Mouse (Mus musculus) MEL (cell line): ENCODE data around the gene Rpp25.

Experiments
- CHD1 ChIP-seq: IDR thresholded peaks from 2 replicates; pipeline ENCODE4 v1.6.1; 2012; ENCODE audit warnings: low read depth, mild to moderate bottlenecking, inconsistent platforms, low read length, improper control_type of control experiment
- CHD2 ChIP-seq: IDR thresholded peaks from 2 replicates; pipeline ENCODE4 v1.6.1; 2011; ENCODE audit warnings: low read length, improper control_type of control experiment
- CTCF ChIP-seq, 3 experiments: IDR thresholded peaks in 2 of 3; conservative IDR thresholded peaks in 1 of 3; 2 replicates each; pipeline ENCODE4 v1.5.1; 2011 to 2012; ENCODE audit warnings: low read length in 3 of 3, low read depth in 2 of 3, mild to moderate bottlenecking in 2 of 3, improper control_type of control experiment in 1 of 3, inconsistent platforms in 1 of 3, mixed read lengths in 1 of 3, moderate library complexity in 1 of 3; ENCODE audit not compliant: control insufficient read depth in 1 of 3, insufficient read depth in 1 of 3, poor library complexity in 1 of 3, severe bottlenecking in 1 of 3
- ELF1 ChIP-seq: IDR thresholded peaks from 2 replicates; pipeline ENCODE4 v1.6.1; 2014; ENCODE audit warnings: low read depth, mild to moderate bottlenecking, inconsistent platforms, low read length, improper control_type of control experiment, moderate library complexity
- GATA1 ChIP-seq: IDR thresholded peaks from 2 replicates; pipeline ENCODE4 v1.6.1; 2011; ENCODE audit warnings: low read depth, low read length, improper control_type of control experiment
- NRF1 ChIP-seq: IDR thresholded peaks from 2 replicates; pipeline ENCODE4 v1.6.1; 2014; ENCODE audit warnings: low read depth, mild to moderate bottlenecking, inconsistent platforms, low read length, improper control_type of control experiment, moderate library complexity; ENCODE audit not compliant: poor library complexity, insufficient read depth, severe bottlenecking
- RAD21 ChIP-seq: IDR thresholded peaks from 2 replicates; pipeline ENCODE4 v1.6.1; 2011; ENCODE audit warnings: mild to moderate bottlenecking, low read depth, low read length, improper control_type of control experiment

DNA sequence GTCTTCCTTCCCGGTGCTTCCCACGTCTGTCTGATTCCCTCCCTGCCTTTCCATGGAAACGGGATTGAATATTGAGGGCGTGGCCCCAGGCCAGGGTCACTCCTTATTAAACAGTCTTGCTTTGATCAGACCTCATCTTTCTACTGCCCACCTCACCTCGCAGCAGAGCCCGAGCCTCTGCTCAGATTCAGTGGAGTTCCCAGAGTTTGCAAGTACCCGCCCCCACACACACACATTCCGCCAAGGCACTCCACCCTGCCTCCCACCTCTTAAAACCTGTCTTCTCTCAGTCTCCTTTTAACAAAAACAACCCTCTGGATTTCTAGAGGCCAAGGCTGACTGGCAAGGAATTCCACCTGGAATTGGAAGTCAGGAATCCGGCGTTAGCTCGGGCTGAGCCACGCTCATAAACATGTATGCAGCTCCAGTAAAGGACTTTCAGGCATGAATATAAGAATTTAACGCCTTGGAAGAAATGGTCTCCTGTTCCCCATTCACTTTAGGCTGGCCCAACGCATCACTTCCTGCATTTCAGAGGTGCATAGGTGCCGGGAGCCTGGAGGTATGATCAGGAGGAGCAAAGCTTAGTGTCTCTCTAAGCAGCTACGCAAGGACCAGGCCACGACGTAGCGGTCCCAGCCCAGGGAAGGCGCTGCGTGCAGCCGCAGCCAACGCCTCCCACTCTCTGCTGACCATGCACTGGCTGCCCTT lies 760 bp upstream of the Rpp25 start:
- TF ChIP-seq ELF1 (no peak), CTCF (IDR thresholded peaks at IDR 0.05 in 2 of 3, conservative IDR thresholded peaks at IDR 0.05 in 1 of 3; ENCODE audit: control insufficient read depth in 1 of 3, insufficient read depth in 1 of 3, low read depth in 2 of 3, low read length in 3 of 3, poor library complexity in 1 of 3, severe bottlenecking in 1 of 3) (no peak), CHD2 (no peak), CHD1 (no peak), NRF1 (no peak), RAD21 (no peak), GATA1 (no peak)
